Mouse (Mus musculus) kidney, adult 8-10 months (tissue): ENCODE measurements around the gene Adam1a.
"Not testable (repeated sequence)": the region's sequence is repeated elsewhere in the genome, so short reads cannot be mapped to it uniquely, and the experiment has no call there.

Experiments used
- DNase-seq, 2 experiments: peaks; one replicate each; pipeline ENCODE4 v3.0.0; 2022

The Adam1a gene

DNA sequence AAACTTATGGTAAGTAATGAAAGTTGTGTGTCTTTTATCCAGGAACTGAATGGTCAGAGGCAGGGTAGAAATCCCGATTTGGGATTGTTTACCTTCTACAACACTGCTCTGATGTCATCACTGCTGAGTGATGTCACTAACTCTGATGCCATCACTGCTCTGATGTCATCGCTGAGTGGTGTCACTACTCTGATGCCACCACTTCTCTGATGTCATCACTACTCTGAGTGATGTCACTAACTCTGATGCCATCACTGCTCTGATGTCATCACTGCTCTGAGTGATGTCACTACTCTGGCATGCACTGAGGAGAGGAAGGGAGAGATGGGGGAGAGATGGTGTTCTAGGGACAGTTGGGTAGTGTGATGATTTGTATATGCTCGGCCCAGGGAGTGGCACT is 17.2 kb upstream of the Adam1a start:
- DNase-seq, result no peak

DNA sequence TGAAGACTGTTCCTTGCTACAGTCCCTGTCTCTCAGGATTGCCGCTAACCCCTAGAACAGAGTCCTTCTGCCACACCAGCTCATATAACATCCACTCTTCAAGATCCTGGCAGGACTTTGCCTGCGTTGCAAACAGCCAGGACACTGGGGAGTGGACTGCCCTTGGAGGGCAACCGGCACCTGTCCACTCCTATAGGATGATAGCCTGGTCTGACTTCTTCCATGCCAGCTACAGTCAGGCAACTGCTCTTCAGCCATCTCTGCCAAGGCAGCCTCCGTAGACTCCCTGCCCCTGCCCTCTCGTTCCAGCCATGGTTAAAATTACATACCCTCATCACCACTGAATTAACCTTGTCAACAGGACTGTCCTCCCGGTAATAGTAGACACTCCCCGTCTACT is 3.9 kb upstream of the Adam1a start:
- no peak for DNase-seq

DNA sequence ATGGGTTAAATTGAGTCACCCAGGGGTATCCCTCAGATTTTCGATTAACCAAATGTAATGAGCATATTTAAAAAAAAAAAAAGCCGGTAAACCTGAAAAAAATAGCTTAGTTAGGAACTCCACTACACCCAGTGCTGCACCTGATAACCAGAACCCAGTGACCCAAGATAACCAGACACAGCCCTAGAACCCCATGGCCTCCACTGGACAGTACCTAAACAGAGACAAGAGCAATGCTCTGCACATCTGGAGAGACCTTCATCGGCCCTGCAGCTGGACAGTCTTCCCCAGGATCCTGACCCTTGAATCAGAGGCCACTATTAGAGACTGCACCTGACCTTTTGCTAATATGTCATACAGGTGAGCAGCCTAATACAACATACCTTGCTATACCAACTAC is 1.8 kb upstream of the Adam1a start:
- no peak for DNase-seq

DNA sequence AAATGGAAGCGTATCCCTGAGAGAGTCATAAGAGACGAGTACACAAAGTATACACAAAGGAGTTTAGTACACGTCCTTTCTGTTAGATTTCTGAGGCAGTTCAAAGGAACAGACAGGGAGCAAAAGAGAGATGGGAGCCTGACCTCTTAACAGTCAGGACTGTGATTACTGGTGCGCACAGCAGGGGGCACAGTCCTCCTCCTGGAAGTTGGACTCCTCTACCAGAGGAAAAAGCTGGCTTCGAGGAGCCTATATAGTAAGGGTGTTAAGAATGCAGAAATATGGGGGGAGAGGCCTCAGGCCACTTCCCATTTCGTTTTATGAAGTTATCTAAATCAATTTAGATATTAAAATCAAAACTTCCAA is 1.2 kb upstream of the Adam1a start:
- peak; percentile 56 to 75 for DNase-seq

DNA sequence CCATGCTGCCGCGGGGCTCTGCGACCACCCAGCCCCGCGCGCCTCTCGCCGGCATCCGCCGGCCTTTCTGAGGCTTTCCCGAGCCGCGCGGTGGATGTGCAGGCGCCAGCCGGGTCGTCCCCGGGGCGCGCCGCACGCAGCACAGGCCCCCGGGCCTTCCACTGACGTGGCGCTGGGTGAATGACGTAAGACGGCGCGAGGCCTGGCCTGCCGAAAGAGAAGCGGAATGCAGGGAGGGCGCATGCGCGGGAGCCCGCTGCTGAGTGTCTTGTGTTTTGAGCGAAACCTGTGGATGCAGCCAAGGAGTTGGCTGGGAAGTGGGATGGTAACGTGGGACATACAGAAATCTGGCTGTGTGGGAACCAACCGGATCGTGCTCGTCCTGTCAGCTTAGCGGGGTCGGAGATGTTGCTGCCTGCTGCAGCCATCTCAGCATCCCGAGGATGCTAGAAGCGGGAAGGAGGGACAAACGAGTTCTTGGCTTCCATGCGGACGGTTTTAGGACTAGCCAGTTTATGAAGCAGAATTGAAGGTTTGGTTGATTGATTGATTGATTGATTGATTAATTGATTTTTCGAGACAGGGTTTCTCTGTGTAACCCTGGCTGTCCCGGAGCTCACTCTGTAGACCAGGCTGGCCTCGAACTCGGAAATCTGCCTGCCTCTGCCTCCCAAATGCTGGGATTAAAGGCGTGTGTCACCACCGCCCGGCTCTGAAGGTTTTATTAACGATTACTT is 679 bp upstream of the Adam1a start, which contains the start of gene Mapkapk5:
TSS of gene Mapkapk5 (minus strand) at position 113 of the 737 bp plus-strand sequence.
- peak; percentile 94 to 95 for DNase-seq

DNA sequence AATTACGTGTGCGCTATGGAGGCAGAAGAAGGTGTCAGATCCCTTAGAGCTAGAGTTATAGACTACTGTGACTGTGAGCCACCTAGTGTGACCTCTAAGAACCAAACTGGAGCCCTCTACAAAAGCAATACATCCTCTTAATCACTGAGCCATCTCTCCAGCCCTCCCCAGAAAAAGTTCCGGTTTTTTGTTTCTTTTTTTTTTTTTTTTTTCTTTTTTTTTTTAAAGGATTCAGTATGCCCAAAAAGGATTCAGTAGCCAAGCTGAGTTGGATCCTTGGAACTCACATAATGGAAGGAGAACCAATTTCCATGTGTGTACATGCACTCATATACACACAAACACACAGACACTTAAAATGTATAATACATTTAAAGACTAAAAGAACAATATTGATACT is 1.9 kb downstream of the Adam1a start:
- DNase-seq, result no peak

DNA sequence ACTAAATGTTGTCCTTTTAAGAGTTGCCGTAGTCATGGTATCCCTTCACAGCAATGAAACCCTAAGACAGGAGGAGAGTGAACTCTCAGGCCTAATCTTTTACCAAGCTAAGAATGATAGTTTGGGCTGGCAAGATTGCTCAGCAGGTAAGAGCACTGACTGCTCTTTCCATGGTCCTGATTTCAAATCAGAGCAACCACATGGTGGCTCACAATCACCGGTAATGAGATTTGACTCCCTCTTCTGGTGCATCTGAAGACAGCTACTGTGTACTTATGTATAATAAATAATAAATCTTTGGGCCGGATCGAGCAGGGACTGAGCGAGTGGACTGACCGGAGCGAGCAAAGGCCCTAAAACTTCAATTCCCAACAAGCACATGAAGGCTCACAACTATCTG is 4.0 kb downstream of the Adam1a start:
- DNase-seq, result no peak

DNA sequence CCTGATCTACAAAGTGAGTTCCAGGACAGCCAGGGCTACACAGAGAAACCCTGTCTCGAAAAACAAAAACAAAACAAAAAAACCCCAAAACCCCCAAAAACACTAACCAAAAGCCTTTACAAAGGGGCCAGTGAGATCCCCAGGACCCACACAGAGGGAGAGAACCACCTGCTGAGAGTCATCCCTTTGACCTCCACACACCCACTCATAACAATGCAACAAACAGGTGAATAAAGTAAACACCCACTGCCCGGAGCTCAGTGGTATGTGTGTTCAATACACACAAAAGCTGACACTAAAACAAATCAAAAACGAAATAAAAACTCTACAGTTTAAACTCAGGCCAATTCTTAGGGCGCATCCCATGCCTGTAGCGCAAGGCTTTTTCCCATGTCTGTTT is 5.2 kb downstream of the Adam1a start:
- no peak for DNase-seq

DNA sequence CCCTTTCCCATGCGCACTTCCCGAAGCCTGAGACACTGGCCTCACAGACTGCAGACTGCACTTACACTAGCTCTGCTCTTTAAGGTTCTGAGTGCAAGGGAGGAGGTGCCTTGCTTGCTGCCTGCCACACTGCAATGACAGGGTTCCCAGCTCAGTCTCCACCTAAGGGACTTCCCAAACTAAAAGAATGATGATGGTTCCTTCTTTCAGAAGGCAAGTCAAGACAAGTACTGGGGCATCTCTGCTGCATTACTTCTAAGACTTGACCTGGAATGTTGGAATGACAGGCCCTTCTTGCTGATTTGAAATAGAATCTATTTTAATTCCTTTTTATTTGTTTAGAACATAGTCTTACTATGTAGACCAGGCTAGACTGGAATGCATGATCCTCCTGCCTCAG is 7.7 kb downstream of the Adam1a start:
- DNase-seq, result no peak

DNA sequence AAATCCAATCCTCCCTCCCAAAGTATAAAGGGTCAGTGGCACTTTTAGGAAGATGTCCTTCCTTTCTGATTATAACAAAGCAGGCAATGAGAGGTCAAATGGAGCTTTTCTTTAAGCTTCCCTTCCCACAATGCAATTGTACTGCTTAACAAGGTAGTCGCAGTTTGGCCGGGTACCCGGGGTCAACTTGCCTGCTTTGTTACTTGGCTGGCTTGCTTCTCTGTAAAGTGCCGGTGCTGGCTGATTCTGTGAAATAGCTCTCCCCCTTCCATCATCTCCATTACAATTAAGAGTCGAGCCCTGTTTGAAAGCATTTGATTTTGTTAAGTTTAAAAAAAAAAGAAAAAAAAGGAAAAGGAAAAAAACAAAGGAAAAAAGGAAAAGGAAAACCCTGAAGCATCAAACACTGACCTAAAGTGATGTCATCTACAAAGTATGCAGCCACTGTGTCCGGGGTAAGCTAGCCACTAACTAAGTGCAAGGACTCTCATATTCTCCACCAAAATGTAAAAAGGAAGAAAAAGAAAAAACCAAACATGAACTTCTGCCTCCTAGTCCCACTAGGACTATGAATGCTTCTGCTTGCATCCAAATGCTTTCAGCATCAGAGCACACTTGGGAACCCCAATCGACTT is 8.2 kb downstream of the Adam1a start:
- no peak for DNase-seq

DNA sequence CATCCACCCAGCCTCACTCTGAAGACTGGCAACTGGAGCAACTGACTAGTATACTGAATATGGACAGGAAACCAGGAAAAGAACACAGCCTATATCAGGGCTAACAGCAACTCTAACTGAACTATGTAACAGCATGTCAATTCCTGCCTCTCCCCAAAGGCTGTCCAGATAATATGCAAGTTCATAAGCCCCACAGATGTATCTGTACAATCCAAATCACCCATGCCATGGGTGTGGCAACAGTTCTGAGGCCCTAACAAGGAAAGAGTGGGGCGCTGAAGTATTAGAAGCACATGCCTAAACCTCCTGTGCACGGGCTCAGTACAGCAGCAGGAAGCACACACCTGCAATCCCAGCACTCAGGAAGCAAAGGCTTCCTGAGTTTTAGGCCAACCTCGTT is 10.2 kb downstream of the Adam1a start:
- DNase-seq, result no peak

DNA sequence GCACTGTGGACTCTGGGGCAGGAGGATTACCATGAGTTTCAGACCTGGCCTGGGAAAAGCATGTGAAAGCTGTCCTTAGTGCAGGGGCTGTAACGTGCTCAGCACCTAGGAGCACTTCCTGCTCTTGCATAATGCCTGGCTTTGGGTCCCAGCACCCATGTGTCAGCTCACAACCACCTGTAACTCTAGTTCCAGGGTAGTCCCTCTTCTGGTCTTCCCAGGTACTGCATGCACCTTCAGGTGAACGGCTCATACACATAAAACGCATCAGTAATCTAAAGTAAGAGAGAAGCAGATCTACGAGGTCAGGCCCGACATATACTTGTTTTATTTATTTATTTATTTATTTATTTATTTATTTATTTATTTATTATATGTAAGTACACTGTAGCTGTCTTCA is 10.8 kb downstream of the Adam1a start:
- peak in 1 of 2 experiments; percentile 26 for DNase-seq

DNA sequence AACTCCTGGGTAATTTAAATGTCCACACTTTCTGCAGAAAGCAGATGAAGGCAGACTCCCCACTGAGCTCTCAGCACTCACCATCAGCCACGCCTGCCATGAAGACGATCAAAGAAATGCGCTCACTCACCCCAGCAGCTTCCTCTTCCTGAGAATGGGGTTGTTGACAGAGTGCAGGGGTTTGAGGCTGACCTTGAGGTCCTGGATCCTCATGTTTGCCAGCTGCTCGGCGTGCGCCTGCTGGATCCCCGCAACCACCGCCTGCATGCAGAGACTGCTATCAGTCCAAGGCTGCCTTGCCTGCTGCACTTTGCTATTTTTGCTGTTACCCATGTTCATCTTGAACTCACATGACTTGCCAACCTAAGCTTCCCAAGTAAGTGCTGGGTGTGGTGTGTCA is 18.3 kb downstream of the Adam1a start:
- DNase-seq, result no peak

DNA sequence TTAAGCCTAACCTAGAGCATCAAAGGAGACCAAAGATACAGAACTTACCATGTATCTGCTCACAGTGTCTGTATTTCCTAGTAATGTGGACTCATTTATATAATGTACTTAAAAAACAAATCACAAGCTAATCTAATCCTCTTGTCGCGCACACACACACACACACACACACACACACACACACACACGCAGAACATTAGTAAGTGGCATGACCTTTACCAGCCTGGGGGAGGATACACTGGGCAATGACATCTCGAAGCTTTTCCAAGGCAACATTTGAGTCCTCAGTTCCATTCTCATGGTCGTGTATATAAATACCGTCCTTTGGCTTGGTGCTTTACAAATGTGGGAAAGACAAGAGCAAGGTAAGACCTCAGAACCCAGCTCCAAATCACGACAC is 18.8 kb downstream of the Adam1a start:
- DNase-seq, result no peak

DNA sequence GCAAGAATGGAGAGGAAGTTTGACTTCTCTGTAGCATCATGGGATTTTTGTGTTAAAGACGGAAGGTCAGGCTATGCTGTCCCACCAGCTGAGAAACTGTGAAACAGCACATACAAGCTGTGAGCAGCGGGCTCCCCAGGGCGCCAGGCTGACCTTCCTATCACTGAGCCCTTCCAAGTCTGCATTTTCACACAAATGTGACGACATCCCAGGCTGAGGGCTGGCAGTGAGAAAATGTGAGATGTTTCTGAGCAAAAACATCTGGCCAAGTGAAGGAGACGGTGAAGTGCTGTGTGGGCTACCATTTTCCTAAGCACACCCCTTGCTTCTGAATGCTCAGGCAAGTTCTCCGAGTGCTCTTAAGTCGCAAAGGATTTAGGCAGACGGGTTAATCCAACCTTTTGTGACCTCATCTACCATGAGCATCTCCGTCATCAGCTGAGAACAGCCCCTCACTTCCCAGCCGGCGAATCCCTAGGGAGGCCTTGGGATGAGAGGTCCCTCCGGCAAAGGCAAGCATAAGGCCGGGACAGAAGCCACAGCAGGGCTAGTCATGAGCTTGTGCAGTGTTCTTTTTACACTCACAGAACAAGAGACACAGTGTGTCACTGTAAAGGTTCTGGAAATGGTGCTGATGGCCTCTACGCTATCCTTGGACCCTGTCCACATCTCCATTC is 19.4 kb downstream of the Adam1a start:
- no peak for DNase-seq

DNA sequence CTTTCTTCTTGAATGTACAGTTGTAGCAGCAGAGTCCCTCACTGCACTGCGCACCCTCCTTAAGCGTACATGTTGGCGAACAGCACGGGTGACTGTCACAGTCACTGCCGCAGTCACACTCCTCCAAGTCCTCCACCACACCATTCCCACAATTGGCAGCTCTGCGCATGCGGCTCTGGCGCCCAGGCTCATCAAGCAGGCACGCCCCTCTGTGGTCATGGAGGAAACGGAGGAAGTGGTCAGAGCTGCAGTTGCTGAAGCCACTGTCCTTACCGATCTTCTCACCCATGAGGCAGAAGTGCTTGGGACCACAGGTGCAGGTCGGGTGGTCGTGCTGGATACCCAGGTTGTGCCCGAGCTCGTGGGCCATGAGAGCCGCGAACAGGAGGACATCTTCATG is 25.5 kb downstream of the Adam1a start:
- not testable (repeated sequence) for DNase-seq

DNA sequence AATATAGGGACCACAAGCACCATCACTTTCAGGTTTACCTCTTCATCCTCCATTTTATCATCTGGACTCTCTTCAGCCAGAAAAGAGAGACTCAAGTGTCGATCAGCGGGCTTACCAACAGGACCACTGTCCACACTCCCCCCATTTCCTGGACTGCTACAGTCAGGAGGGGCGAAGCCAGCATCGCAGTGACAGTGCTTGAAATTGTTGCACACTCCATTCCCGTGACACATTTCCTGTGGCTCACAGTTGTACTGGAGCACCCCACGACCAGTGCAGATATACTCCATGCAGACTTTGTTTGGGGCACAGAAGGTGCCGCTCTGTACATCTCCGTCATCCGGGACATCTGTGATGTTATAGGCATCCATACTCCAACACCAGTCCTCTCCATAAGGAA is 26.3 kb downstream of the Adam1a start:
- no peak for DNase-seq

DNA sequence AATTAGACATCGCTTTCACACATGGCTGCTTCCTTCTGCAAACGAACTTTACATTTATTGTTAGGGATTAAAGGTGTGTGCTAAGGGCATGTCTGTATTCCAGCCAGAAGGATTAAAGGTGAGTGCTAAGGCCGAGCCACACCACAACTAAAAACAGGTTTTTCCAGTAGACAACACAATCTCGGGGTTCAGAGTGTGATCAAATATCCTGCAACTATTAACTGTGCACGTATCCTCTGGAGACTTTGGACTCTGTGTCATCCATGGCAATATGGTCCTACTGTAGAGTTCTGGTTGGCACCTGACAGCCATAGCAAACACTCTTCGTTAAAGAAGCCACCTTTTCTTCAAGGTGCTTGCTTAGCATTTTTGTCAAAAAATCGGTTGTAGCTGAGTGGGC is 35.3 kb downstream of the Adam1a start:
- no peak for DNase-seq

DNA sequence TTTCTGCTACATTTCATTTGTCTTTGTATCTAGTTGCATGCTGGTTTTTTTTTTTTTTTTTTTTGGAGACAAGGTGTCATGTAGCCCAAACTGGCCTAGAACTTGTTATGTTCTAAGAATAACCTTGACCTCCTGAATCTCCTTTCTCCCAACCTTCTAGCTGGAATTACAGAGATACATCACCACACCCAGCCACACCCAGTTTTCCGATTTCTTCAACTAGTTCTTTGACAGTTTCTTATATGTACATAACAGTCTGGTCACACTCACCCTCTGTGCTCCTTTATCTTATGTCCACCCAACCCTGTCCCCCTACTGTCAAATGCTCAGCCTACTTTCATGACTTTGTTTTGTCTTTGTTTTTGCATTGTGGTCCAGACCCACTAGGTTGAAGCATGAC is 38.4 kb downstream of the Adam1a start:
- DNase-seq, result no peak

DNA sequence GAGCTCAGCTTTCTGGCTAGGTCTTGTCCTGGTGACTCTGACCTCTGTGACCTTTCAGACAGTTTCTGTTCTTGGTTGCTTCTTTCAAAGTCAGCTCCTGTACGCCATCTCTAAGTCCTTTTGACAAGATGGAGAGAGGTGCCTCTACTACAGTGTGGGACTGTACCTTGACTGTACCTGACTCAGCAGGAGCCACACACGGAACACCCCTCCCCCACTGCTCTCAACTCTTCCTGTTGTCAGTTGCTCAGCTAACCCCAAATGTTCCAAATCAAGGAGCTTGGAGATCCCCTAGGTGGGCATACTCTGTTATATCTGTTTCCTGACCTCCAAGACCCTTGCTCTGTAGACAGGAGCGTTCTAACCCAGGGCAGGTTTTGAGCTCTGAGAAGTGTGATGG is 42.1 kb downstream of the Adam1a start, which contains the start of gene Adam1b:
TSS of gene Adam1b (minus strand) at position 205 of the 400 bp plus-strand sequence.
- no peak for DNase-seq

DNA sequence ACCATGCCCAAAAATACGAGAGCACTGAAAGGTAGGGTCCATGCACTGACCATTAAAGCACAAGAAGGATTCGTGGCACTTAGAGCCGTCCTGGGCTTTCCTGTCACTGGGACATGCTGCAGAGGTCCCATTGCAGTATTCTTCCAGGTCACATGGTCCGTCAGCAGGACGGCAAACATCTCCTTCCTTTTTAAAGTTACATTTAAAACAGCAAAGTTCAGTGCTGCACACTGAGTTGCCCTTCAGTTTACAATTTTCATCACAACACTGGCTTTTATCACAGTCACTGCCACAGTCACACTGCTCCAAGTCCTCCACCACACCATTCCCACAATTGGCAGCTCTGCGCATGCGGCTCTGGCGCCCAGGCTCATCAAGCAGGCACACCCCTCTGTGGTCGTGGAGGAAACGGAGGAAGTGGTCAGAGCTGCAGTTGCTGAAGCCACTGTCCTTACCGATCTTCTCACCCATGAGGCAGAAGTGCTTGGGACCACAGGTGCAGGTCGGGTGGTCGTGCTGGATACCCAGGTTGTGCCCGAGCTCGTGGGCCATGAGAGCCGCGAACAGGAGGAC is 43.8 kb downstream of the Adam1a start:
- DNase-seq, result not testable (repeated sequence)

DNA sequence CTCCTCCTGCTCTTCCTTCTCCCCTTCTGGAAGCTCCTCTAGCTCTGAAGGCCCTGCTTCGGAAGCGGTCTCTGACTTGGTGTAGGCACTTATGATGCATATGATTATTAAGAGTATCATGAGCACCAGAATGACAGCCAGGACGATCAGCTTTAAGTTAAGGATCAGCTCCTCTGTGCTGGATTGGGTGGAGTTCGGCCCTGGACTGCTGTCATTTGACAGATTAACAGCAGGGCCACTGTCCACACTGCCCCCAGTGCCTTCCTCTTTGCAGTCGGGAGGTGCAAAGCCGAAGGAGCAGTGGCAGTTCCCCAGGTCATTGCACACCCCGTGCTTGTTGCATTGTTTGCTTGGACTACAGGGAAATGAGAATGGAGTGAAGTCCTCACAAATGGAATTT is 44.6 kb downstream of the Adam1a start:
- no peak for DNase-seq

DNA sequence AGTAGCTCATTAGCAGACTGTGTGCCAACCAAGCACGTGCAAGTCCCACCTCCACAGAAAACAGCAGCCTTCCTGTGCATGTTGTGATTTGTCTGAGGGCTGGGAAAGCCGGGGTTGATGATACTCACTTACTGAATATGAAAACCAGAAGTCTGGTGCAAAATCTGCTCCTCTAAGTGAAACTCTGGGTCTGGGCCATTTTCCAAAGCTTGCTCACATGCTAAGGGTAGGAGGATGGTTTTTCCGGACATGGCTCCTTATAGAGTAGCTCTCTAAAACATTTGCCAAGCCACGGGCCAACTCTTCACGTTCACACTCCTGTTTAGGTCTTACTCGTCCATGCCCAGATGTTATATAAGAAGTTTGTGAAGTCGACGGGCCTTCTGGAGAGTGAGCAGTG is 52.0 kb downstream of the Adam1a start:
- no peak for DNase-seq

DNA sequence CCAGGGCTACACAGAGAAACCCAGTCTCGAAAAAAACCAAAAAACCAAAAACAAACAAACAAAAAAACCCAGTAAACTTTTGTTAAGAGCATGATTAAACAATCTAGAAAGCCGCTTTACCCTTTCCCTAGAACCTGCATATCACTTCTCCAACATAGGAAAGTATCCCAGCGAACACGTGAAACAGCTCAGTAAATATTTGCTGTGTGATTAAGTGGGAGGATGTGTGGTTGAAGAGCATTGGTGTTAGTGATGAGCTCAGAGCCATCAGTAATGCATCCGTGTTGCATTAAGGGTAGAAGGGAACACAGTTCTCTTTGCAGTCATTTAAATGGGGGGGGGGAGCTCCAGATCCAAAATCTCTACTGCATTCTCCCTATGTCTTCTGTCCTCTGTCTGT is 60.5 kb downstream of the Adam1a start:
- no peak for DNase-seq
